Comparison of ENCODE assay signal across 8 mouse cellular contexts in genomic region chr2:165074937-165075336, GRCm38 (mm10).
DNase-seq lines count a peak whose midpoint lies in the region.

No protein-coding gene starts in this region.

- DNase-seq in adipocyte (ENCODE audit: low spot score) = peak; percentile 79
- peak; percentile 93 to 95 for DNase-seq in cerebellum, postnatal 10 days
- DNase-seq in frontal cortex, postnatal 14 days (ENCODE audit: low spot score in 2 of 2) = peak; percentile 67 to 87
- peak; percentile 49 for DNase-seq in hindlimb bud, embryonic 11.5 days (ENCODE audit: extremely low spot score, low read depth, low spot score)
- peak; percentile 80 for DNase-seq in left cerebral cortex, adult 11 months (ENCODE audit: low spot score)
- peak; percentile 82 for DNase-seq in mesoderm, embryonic 11.5 days (ENCODE audit: low read depth, low spot score)
- DNase-seq in skeletal muscle tissue, adult 2 months (ENCODE audit: low read depth, low spot score) = peak; percentile 50
- DNase-seq in urinary bladder, postnatal 4 days (ENCODE audit: low spot score in 2 of 2) = peak; percentile 56 to 81

Comparison
In these comparisons a context has a peak if more than half of its experiments do, and no peak if none do; other contexts are left out.
1. Peak in every context shown above with its lines: DNase-seq.